Mouse (Mus musculus): Measurements from ENCODE around the gene Tsen15.

Gene Tsen15

GRCm38 (mm10) chr1:152386188-152386835 is at the start of gene Tsen15:
Gene Tsen15, minus strand, starts transcription at chr1:152386688.
- DNase-seq (ENCODE audit: low read depth, low spot score), result peak; percentile 40

GRCm38 (mm10) chr1:152434166-152434565 is 47.7 kb upstream of the Tsen15 start:
- DNase-seq (ENCODE audit: low read depth, low spot score), result no peak

- no peak for DNase-seq (ENCODE audit: low read depth, low spot score)
These were observed 43.3 kb upstream of the Tsen15 start for GRCm38 (mm10) chr1:152429805-152430204.

DNA sequence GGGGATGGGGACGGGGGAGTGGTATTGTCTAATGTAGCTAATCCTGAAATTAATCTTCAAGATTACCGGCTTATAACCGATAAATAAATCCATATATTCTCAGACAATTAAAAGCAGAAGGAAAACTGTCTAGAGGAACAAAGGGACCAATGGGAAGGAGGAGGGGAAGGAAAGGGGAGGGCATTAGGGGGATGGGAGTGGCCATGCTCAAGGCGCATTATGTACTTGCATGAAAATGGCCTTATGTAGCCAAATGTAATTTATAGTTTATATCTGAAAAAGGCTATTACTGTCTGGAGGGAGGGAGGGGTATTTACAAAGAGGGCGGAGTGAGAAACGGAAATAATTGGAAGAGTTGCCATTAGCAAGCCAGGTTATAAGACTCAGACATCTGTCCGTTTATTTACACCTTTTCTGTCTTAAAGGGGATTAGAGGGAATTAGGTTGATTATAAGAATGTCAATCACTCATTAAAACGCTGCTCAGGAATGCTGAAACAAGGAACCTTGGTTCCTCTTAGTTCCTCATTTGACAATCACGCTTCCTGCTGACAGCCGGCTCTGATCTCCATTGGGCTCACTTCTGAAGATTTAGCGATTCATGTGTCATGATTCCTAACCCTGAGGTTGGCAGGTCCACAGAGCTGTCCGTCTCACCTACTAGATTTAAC is 41.6 kb upstream of the Tsen15 start:
- no peak for DNase-seq (ENCODE audit: low read depth, low spot score)

DNA sequence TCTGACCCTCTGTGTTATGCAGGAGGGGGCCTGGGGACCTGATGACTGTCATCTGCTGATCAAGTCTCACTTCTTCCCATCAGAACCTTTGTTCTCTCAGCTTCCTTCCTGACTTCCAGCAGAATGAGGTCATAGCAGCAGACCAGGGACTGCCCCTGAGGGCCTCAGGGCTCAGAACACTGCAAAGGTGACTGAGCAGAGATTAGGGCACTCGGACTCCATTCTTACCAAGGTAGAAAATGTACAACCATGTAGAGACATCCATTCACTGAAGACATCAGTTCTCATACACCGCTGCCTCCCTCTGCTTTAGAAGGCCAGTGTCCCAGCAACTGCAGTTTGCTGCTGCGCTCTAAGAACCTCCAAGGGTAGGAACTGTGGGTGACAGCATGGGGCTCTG is 36.6 kb upstream of the Tsen15 start:
- DNase-seq (ENCODE audit: low read depth, low spot score), result no peak

GRCm38 (mm10) chr1:152422295-152422694 is 35.8 kb upstream of the Tsen15 start:
- no peak for DNase-seq (ENCODE audit: low read depth, low spot score)

DNA sequence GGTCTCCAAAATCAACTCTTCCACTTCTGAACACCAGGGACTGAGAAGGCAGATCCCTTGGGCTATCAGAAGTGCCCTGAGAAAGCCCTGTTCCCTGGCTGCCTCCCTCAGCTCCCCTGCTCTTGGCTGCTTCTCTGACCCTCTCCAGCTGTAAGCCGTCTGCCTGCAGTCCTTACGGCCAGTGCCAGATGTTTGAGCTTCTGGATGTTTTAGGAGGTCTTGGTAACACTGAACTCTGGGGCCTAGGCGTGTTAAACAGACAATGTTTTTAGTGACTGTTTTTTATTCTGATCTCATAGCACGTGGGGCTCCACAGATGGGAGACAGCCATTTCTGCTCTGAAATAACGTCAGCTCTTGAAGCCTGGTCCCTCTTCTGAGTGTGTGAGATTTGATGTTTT is 31.1 kb upstream of the Tsen15 start:
- DNase-seq (ENCODE audit: low read depth, low spot score), result peak; percentile 75

DNA sequence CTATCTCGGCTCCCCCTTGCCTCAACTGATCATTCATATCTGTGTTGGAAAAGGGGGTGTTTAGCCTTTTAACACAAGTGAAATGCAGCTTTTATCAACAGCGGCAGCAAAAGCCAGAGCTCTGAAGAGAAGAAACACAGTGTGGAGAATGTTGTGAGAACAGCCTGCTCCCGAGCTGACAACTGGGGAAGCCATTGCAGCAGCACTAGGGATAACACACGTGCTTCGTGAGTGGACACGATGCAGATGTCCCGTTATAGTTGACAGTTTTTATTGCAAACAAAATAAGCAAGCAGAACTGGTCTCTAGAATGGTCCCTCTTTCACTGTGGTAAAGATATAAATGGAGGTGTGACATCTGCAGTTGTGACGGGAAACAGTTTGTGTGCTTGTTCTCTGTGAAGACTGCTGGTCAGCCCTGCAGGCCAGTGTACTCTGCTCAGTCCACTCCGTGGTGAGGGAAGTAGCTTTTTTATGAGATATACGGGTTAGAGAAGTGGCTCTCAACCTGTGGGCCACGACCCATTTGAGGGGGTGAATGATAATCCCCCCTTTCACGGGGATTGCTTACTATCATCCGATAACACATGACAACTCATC is 29.9 kb upstream of the Tsen15 start:
- DNase-seq (ENCODE audit: low read depth, low spot score), result no peak

DNA sequence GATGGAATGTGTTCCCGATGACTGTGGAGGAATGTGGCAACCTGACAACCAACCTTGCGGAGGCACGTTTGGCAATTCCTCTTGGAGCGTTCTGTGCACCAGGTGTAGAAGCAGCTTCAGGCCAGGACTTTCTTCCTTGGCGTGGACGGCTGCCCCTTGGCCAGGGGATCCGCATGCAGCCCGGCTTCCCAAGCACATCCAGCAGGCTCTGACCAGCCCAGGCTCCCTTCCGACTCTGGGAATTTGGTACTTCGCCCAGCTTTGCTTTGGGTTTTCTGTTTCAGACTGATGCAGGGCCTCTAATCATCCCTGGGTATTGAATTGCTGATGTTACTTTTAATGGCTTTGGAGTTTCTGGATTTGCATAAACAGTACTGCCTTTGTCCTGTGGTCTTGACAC is 28.0 kb upstream of the Tsen15 start:
- peak; percentile 72 for DNase-seq (ENCODE audit: low read depth, low spot score)

- peak; percentile 36 for DNase-seq (ENCODE audit: low read depth, low spot score)
These were observed 27.5 kb upstream of the Tsen15 start for GRCm38 (mm10) chr1:152413961-152414360.

- no peak for DNase-seq (ENCODE audit: low read depth, low spot score)
These were observed 26.6 kb upstream of the Tsen15 start for GRCm38 (mm10) chr1:152413116-152413515.

- no peak for DNase-seq (ENCODE audit: low read depth, low spot score)
These were observed 24.2 kb upstream of the Tsen15 start for GRCm38 (mm10) chr1:152410657-152411056.

- DNase-seq (ENCODE audit: low read depth, low spot score), result no peak
These were observed 22.9 kb upstream of the Tsen15 start for GRCm38 (mm10) chr1:152409356-152409755.

GRCm38 (mm10) chr1:152407021-152407946 is 20.8 kb upstream of the Tsen15 start:
- DNase-seq (ENCODE audit: low read depth, low spot score), result no peak

GRCm38 (mm10) chr1:152400556-152401540 is 14.4 kb upstream of the Tsen15 start:
- DNase-seq (ENCODE audit: low read depth, low spot score), result peak; percentile 78

GRCm38 (mm10) chr1:152399790-152400555 is 13.5 kb upstream of the Tsen15 start, which contains the start of gene Colgalt2:
Gene Colgalt2, plus strand, starts transcription at chr1:152399830.
- DNase-seq (ENCODE audit: low read depth, low spot score), result no peak

- DNase-seq (ENCODE audit: low read depth, low spot score), result no peak
These were observed 12.2 kb upstream of the Tsen15 start for GRCm38 (mm10) chr1:152398708-152399107.

DNA sequence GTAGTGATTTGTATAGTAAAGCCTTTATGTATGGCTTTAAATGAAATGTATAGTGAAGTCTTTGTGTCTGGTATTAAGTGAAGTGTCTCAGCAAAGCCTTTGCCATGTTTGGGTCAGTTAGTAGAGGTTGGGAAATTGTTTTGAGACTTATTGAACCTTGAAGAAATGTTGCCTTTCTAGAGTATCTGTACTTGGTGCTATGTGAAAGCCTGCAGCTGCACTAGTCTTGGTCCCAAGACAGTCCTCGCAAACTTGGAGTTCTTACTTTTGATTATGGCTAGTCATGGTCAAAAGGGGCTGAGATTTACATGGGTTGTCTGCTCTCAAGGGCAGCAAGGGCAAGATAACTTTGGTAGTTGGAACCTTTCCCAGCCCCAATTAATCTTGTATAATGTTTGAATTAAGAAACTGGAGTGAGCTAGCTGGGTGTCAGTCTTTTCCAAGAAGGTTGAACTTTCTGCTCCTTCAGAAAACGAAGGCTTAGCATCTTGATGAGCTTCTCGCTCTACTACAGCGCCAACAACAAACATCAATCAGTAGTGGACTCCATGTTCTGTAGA is 8.5 kb upstream of the Tsen15 start:
- no peak for DNase-seq (ENCODE audit: low read depth, low spot score)

DNA sequence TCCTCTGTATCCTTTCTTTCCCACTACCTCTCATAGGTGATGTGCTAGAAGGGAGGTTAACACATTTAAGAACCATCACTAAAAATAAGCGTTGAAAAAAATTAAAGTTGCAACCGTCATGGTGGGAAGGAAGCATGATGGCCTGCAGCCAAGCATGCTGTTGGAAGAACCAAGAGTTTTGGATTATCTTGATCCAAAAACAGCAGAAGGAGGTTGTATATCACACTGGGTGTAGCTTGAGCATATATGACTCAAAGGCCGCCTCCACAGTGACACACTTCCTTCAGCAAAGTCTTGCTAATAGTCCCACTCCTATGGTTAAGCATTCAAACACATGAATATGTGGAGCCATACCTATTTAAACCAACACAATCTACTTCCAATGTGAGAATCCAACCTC is 7.6 kb upstream of the Tsen15 start:
- DNase-seq (ENCODE audit: low read depth, low spot score), result no peak

GRCm38 (mm10) chr1:152389271-152389670 is 2.8 kb upstream of the Tsen15 start:
- DNase-seq (ENCODE audit: low read depth, low spot score), result no peak
